In the genomic region with DNA sequence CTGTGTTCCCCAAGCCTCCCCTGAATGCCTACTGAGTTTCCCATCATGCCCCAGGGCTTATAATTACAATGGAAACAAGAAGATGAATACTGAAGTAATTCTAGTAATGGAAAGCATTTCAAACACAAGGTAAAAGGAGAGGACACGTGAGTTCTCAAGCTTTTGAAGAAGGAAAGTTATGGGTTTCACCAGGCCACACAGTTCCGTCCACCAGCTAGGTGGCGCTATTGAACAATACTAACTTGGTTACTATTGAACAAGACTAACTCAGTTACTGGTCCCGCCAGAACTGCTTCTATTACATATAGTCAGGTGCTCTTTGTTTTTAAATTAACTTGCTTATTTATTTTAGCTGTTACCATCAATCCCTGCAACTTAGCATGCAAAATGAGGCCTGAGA, we compare ENCODE assay signal across 8 mouse cellular contexts.
DNase-seq lines count a peak whose midpoint lies in the region; ATAC-seq and TF ChIP-seq lines count a peak whose summit lies in the region.

No protein-coding gene starts in this region.

- no peak for ATAC-seq in liver, embryonic 12.5 days

- WGBS in liver, adult 2 months, result 32% methylated on average over 4 of the region's 4 CpGs
- 12% methylated on average over 4 of the region's 4 CpGs for WGBS in liver, embryonic 12.5 days (ENCODE audit: insufficient replicate concordance)

- no peak overlapping the region for H3K4me3 ChIP-seq in liver, adult 2 months (ENCODE audit: insufficient read depth, low read depth, low read length)
- no peak overlapping the region for H3K4me3 ChIP-seq in liver, embryonic 12.5 days

- no peaks in the 10 kb centered on the region for H3K4me1 ChIP-seq in liver, adult 2 months (ENCODE audit: control insufficient read depth, insufficient read depth, low read length)
- H3K4me1 ChIP-seq in liver, embryonic 12.5 days, result no peaks in the 10 kb centered on the region

- intact Hi-C loops in heart, postnatal 14 days (cut with DNase I), result loop anchor here (5.0 kb wide), 1 partner anchor 475 kb away; no protein-coding TSS in a partner anchor
- intact Hi-C loops in left cerebral cortex, postnatal 25 days (cut with DNase I), result loop anchor here (2.0 to 10.0 kb wide), 3 partner anchors 276 to 475 kb away; partner anchors contain the start of gene Ust

- no peaks in the 10 kb centered on the region for H3K36me3 ChIP-seq in liver, adult 2 months (ENCODE audit: control insufficient read depth, insufficient read depth, low read length)
- no peaks in the 10 kb centered on the region for H3K36me3 ChIP-seq in liver, embryonic 12.5 days

- no peak overlapping the region for H3K4me2 ChIP-seq in liver, embryonic 12.5 days

- H3K9me3 ChIP-seq in liver, embryonic 12.5 days (replicated peaks), result no peaks in the 10 kb centered on the region

- H3K27me3 ChIP-seq in liver, adult 2 months (ENCODE audit: control insufficient read depth, insufficient read depth, low read length), result no peaks in the 10 kb centered on the region
- H3K27me3 ChIP-seq in liver, embryonic 12.5 days (replicated peaks), result no peaks in the 10 kb centered on the region

- no peaks in the 10 kb centered on the region for H3K79me2 ChIP-seq in liver, adult 2 months (ENCODE audit: control insufficient read depth, insufficient read depth, low read length)

- DNase-seq in liver, adult 2 months (ENCODE audit: extremely low read depth, low read depth, low spot score), result peak; percentile 43
- peak; percentile 26 for DNase-seq in WW6 (ENCODE audit: low read depth, low spot score)
- DNase-seq in cerebellum, postnatal 4 days (ENCODE audit: low spot score in 2 of 2), result peak; percentile 29 to 68
- DNase-seq in heart, postnatal 14 days, result peak; percentile 61 to 78
- DNase-seq in left cerebral cortex, postnatal 25 days (ENCODE audit: low spot score in 2 of 2), result peak; percentile 70 to 79
- peak; percentile 37 for DNase-seq in ovary, postnatal 36 days (ENCODE audit: low spot score)
- peak; percentile 69 for DNase-seq in urinary bladder, postnatal 25 days (ENCODE audit: low spot score)

- no peak overlapping the region for H3K9ac ChIP-seq in liver, adult 2 months (ENCODE audit: low read depth, low read length)
- no peak overlapping the region for H3K9ac ChIP-seq in liver, embryonic 12.5 days

- TF ChIP-seq CTCF in liver, adult 2 months (IDR thresholded peaks at IDR 0.05; ENCODE audit: low read depth, low read length), result peak; percentile 64

- no peak overlapping the region for H3K27ac ChIP-seq in liver, adult 2 months (replicated peaks; ENCODE audit: insufficient read depth, low read depth, low read length)
- no peak overlapping the region for H3K27ac ChIP-seq in liver, embryonic 12.5 days

- TF ChIP-seq POLR2A in liver, adult 2 months (IDR thresholded peaks at IDR 0.05; ENCODE audit: extremely low read depth, insufficient read depth, low read length), result no peak
